Mouse (Mus musculus): ENCODE results near the gene Fry. TPM values are rescaled to one million over a fixed set of nuclear protein-coding genes. Genes with fewer than 3 reads are reported as not detected.

Fry gene
- polyA plus RNA-seq, 1 experiment from 2014 or later = 22.4 TPM

GRCm38 (mm10) chr5:150101789-150102188, 16.7 kb upstream of the Fry start:
- H3K27me3 ChIP-seq (ENCODE audit: control insufficient read depth, insufficient read depth, low read length) = no peaks in the 10 kb centered on the region
- H3K36me3 ChIP-seq (ENCODE audit: control insufficient read depth, insufficient read depth, low read length) = no peaks in the 10 kb centered on the region
- H3K4me1 ChIP-seq (replicated peaks; ENCODE audit: control insufficient read depth, insufficient read depth, low read length) = no peaks in the 10 kb centered on the region
- no peak overlapping the region for H3K27ac ChIP-seq (ENCODE audit: low read depth, low read length)
- H3K9ac ChIP-seq (ENCODE audit: low read depth, low read length) = no peak overlapping the region
- no peak for DNase-seq (ENCODE audit: low spot score)
- H3K4me2 ChIP-seq (replicated peaks; ENCODE audit: low read depth, low read length) = no peak overlapping the region
- H3K9me3 ChIP-seq (ENCODE audit: control insufficient read depth, low read length) = no peaks in the 10 kb centered on the region
- no peak for ATAC-seq (ENCODE audit: low FRiP score)
- 89% methylated on average over 11 of the region's 11 CpGs for WGBS
- H3K4me3 ChIP-seq (ENCODE audit: low read depth, low read length) = no peak overlapping the region

GRCm38 (mm10) chr5:150106358-150106757, 12.1 kb upstream of the Fry start:
- ATAC-seq (ENCODE audit: low FRiP score) (no peak), DNase-seq (ENCODE audit: low spot score) (no peak)
- Histone ChIP-seq H3K9ac (ENCODE audit: low read depth, low read length) (no peak overlapping the region), H3K4me3 (ENCODE audit: low read depth, low read length) (no peak overlapping the region), H3K4me1 (replicated peaks; ENCODE audit: control insufficient read depth, insufficient read depth, low read length) (no peaks in the 10 kb centered on the region), H3K27me3 (ENCODE audit: control insufficient read depth, insufficient read depth, low read length) (no peaks in the 10 kb centered on the region), H3K9me3 (ENCODE audit: control insufficient read depth, low read length) (no peaks in the 10 kb centered on the region), H3K27ac (ENCODE audit: low read depth, low read length) (no peak overlapping the region), H3K4me2 (replicated peaks; ENCODE audit: low read depth, low read length) (no peak overlapping the region), H3K36me3 (ENCODE audit: control insufficient read depth, insufficient read depth, low read length) (no peaks in the 10 kb centered on the region)
- 91% methylated on average over 7 of the region's 7 CpGs for WGBS

GRCm38 (mm10) chr5:150111236-150111635, 7.2 kb upstream of the Fry start:
- Histone ChIP-seq H3K27me3 (ENCODE audit: control insufficient read depth, insufficient read depth, low read length) (no peaks in the 10 kb centered on the region), H3K9me3 (ENCODE audit: control insufficient read depth, low read length) (no peaks in the 10 kb centered on the region), H3K9ac (ENCODE audit: low read depth, low read length) (no peak overlapping the region), H3K36me3 (ENCODE audit: control insufficient read depth, insufficient read depth, low read length) (no peaks in the 10 kb centered on the region), H3K4me3 (ENCODE audit: low read depth, low read length) (no peak overlapping the region), H3K4me1 (replicated peaks; ENCODE audit: control insufficient read depth, insufficient read depth, low read length) (no peaks in the 10 kb centered on the region), H3K4me2 (replicated peaks; ENCODE audit: low read depth, low read length) (no peak overlapping the region), H3K27ac (ENCODE audit: low read depth, low read length) (no peak overlapping the region)
- ATAC-seq (ENCODE audit: low FRiP score) (no peak), DNase-seq (ENCODE audit: low spot score) (no peak)
- WGBS = 55% methylated on average over 8 of the region's 8 CpGs

- Histone ChIP-seq H3K4me2 (replicated peaks; ENCODE audit: low read depth, low read length) (no peak overlapping the region), H3K27me3 (ENCODE audit: control insufficient read depth, insufficient read depth, low read length) (no peaks in the 10 kb centered on the region), H3K9me3 (ENCODE audit: control insufficient read depth, low read length) (no peaks in the 10 kb centered on the region), H3K4me3 (ENCODE audit: low read depth, low read length) (no peak overlapping the region), H3K9ac (ENCODE audit: low read depth, low read length) (no peak overlapping the region), H3K4me1 (replicated peaks; ENCODE audit: control insufficient read depth, insufficient read depth, low read length) (no peaks in the 10 kb centered on the region), H3K27ac (ENCODE audit: low read depth, low read length) (no peak overlapping the region), H3K36me3 (ENCODE audit: control insufficient read depth, insufficient read depth, low read length) (no peaks in the 10 kb centered on the region)
- WGBS = 78% methylated on average over 7 of the region's 7 CpGs
- ATAC-seq (ENCODE audit: low FRiP score) (no peak), DNase-seq (ENCODE audit: low spot score) (no peak)
Measured at GRCm38 (mm10) chr5:150114007-150114406, 4.4 kb upstream of the Fry start.

- ATAC-seq (ENCODE audit: low FRiP score) (no peak), DNase-seq (ENCODE audit: low spot score) (no peak)
- H3K9me3 ChIP-seq (ENCODE audit: control insufficient read depth, low read length) = no peaks in the 10 kb centered on the region
- no peak overlapping the region for H3K27ac ChIP-seq (ENCODE audit: low read depth, low read length)
- no peaks in the 10 kb centered on the region for H3K27me3 ChIP-seq (ENCODE audit: control insufficient read depth, insufficient read depth, low read length)
- H3K4me1 ChIP-seq (replicated peaks; ENCODE audit: control insufficient read depth, insufficient read depth, low read length) = no peaks in the 10 kb centered on the region
- WGBS = 95% methylated on average over 4 of the region's 4 CpGs
- H3K9ac ChIP-seq (ENCODE audit: low read depth, low read length) = no peak overlapping the region
- no peaks in the 10 kb centered on the region for H3K36me3 ChIP-seq (ENCODE audit: control insufficient read depth, insufficient read depth, low read length)
- H3K4me2 ChIP-seq (replicated peaks; ENCODE audit: low read depth, low read length) = no peak overlapping the region
- H3K4me3 ChIP-seq (ENCODE audit: low read depth, low read length) = no peak overlapping the region
Measured at GRCm38 (mm10) chr5:150114778-150115177, 3.7 kb upstream of the Fry start.

GRCm38 (mm10) chr5:150115271-150116092, 3.0 kb upstream of the Fry start:
- H3K27ac ChIP-seq (ENCODE audit: low read depth, low read length) = no peak overlapping the region
- no peaks in the 10 kb centered on the region for H3K9me3 ChIP-seq (ENCODE audit: control insufficient read depth, low read length)
- peak; percentile 39; the same call in 1 of the 2 replicates for ATAC-seq (ENCODE audit: low FRiP score)
- peak; percentile 49 for DNase-seq (ENCODE audit: low spot score)
- H3K4me2 ChIP-seq (replicated peaks; ENCODE audit: low read depth, low read length) = no peak overlapping the region
- WGBS = 62% methylated on average over 16 of the region's 16 CpGs
- no peak overlapping the region for H3K4me3 ChIP-seq (ENCODE audit: low read depth, low read length)
- H3K4me1 ChIP-seq (replicated peaks; ENCODE audit: control insufficient read depth, insufficient read depth, low read length) = no peaks in the 10 kb centered on the region
- H3K36me3 ChIP-seq (ENCODE audit: control insufficient read depth, insufficient read depth, low read length) = no peaks in the 10 kb centered on the region
- H3K9ac ChIP-seq (ENCODE audit: low read depth, low read length) = no peak overlapping the region
- H3K27me3 ChIP-seq (ENCODE audit: control insufficient read depth, insufficient read depth, low read length) = no peaks in the 10 kb centered on the region

GRCm38 (mm10) chr5:150116216-150116905, 2.1 kb upstream of the Fry start:
- Histone ChIP-seq H3K27ac (ENCODE audit: low read depth, low read length) (no peak overlapping the region), H3K4me2 (replicated peaks; ENCODE audit: low read depth, low read length) (no peak overlapping the region), H3K27me3 (ENCODE audit: control insufficient read depth, insufficient read depth, low read length) (no peaks in the 10 kb centered on the region), H3K4me3 (ENCODE audit: low read depth, low read length) (no peak overlapping the region), H3K9ac (ENCODE audit: low read depth, low read length) (no peak overlapping the region), H3K36me3 (ENCODE audit: control insufficient read depth, insufficient read depth, low read length) (no peaks in the 10 kb centered on the region), H3K4me1 (replicated peaks; ENCODE audit: control insufficient read depth, insufficient read depth, low read length) (no peaks in the 10 kb centered on the region), H3K9me3 (ENCODE audit: control insufficient read depth, low read length) (no peaks in the 10 kb centered on the region)
- ATAC-seq (ENCODE audit: low FRiP score) (no peak), DNase-seq (ENCODE audit: low spot score) (no peak)
- WGBS = 80% methylated on average over 9 of the region's 9 CpGs

- Histone ChIP-seq H3K4me2 (replicated peaks; ENCODE audit: low read depth, low read length) (no peak overlapping the region), H3K4me3 (ENCODE audit: low read depth, low read length) (no peak overlapping the region), H3K36me3 (ENCODE audit: control insufficient read depth, insufficient read depth, low read length) (no peaks in the 10 kb centered on the region), H3K9me3 (ENCODE audit: control insufficient read depth, low read length) (no peaks in the 10 kb centered on the region), H3K9ac (ENCODE audit: low read depth, low read length) (no peak overlapping the region), H3K27ac (ENCODE audit: low read depth, low read length) (no peak overlapping the region), H3K4me1 (replicated peaks; ENCODE audit: control insufficient read depth, insufficient read depth, low read length) (no peaks in the 10 kb centered on the region), H3K27me3 (ENCODE audit: control insufficient read depth, insufficient read depth, low read length) (no peaks in the 10 kb centered on the region)
- WGBS = 88% methylated on average over 6 of the region's 6 CpGs
- no peak for ATAC-seq (ENCODE audit: low FRiP score)
- DNase-seq (ENCODE audit: low spot score) = no peak
Measured at GRCm38 (mm10) chr5:150116906-150117216, 1.6 kb upstream of the Fry start.

GRCm38 (mm10) chr5:150118124-150118454, 356 bp upstream of the Fry start:
- Histone ChIP-seq H3K27me3 (ENCODE audit: control insufficient read depth, insufficient read depth, low read length) (no peaks in the 10 kb centered on the region), H3K27ac (ENCODE audit: low read depth, low read length) (no peak overlapping the region), H3K4me3 (ENCODE audit: low read depth, low read length) (peak overlapping the region; percentile 67), H3K9ac (ENCODE audit: low read depth, low read length) (no peak overlapping the region), H3K36me3 (ENCODE audit: control insufficient read depth, insufficient read depth, low read length) (no peaks in the 10 kb centered on the region), H3K4me2 (replicated peaks; ENCODE audit: low read depth, low read length) (peak overlapping the region; percentile 60), H3K9me3 (ENCODE audit: control insufficient read depth, low read length) (no peaks in the 10 kb centered on the region), H3K4me1 (replicated peaks; ENCODE audit: control insufficient read depth, insufficient read depth, low read length) (no peaks in the 10 kb centered on the region)
- ATAC-seq (ENCODE audit: low FRiP score) (no peak), DNase-seq (ENCODE audit: low spot score) (no peak)
- WGBS = 20% methylated on average over 8 of the region's 8 CpGs
